Mouse (Mus musculus): ENCODE results near the gene Tln1.
"Not testable (repeated sequence)": the region's sequence is repeated elsewhere in the genome, so short reads cannot be mapped to it uniquely, and the experiment has no call there.

The Tln1 gene

GRCm38 (mm10) chr4:43506074-43506473, 56.4 kb downstream of the Tln1 start:
- no peak for DNase-seq (ENCODE audit: low spot score in 2 of 2)

GRCm38 (mm10) chr4:43504269-43504668, 58.2 kb downstream of the Tln1 start:
- DNase-seq (ENCODE audit: low spot score in 2 of 2): no peak

DNA sequence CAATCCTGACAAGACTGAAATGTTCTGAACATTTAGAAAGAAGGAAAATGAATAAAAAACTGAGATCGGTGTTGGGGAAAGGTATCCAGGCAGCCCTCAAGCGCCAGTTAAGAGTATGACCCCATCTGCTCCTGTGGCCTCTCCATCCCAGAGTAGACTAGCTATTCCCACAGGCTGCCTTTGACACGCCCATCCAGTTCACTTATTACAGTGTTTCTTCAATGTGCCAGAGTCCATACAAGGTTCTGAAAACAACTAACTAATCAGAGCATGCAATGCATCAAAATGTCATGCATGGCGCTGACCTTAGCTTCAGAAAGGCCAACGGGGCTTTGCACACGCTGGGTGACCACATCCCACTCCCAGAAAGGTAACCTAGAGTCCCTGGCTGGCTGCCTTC, 59.0 kb downstream of the Tln1 start:
- no peak for DNase-seq (ENCODE audit: low spot score in 2 of 2)

DNA sequence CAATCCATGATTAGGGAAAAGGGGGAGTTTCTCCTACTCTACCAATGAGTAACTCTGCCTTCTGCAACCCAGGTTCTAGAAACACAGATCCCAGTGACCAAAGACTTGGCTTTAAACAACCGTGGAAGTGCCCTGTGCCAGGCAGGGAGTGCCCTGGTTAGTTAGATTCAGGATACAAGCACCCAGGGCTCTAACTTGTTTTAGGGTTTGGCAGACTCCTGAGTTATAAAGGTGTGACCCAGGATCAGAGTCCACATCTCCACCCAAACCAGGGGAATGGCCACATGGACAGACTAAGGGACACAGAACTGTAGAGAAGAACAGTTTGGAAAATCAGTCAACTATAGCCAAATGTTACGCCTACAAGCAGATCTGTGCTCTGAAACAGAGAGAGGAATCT, 59.5 kb downstream of the Tln1 start:
- DNase-seq (ENCODE audit: low spot score in 2 of 2): no peak

GRCm38 (mm10) chr4:43499407-43500333, 62.8 kb downstream of the Tln1 start, which contains the start of gene Arhgef39:
TSS of gene Arhgef39 (minus strand) at chr4:43499695.
- DNase-seq (ENCODE audit: low spot score in 2 of 2): peak; percentile 72 to 77

DNA sequence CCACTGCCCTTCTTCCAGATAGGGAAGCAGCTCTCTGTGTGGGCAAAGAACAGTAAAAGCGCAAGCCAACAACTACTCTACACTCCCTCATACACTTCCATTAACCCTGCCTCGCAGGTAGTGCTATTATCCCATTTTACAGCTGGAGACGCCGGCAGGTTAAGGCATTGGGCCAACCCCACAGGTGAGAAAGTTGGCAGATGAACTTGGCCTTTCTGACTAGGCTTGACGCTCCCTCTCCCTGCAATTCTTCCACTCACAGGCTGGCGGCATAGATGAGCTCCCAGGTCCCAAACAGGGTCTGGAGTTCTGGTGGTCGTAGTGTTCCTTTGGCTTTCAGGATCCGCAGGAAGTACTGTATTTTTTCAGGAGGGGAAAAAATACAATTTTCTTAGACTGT, 63.5 kb downstream of the Tln1 start:
- no peak for DNase-seq (ENCODE audit: low spot score in 2 of 2)

DNA sequence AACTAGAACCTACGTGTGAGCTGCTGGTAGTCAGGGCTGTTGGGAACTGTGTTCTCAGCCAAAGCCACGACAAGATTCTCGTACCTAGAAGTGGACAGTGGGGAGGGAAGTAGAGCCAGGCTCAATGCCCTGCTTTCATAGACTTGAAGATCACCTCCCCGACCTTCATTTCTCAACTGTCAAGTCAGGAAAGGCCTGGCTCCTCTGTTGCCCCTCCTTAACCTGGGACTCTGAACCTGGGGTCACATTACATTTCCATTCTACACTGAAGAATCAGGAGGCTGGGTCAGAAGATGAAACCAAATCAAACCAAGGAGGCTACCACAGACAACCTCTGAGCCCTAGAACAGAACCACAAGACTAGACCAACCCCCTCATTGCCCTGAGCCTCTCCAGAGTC, 64.5 kb downstream of the Tln1 start:
- no peak for DNase-seq (ENCODE audit: low spot score in 2 of 2)

DNA sequence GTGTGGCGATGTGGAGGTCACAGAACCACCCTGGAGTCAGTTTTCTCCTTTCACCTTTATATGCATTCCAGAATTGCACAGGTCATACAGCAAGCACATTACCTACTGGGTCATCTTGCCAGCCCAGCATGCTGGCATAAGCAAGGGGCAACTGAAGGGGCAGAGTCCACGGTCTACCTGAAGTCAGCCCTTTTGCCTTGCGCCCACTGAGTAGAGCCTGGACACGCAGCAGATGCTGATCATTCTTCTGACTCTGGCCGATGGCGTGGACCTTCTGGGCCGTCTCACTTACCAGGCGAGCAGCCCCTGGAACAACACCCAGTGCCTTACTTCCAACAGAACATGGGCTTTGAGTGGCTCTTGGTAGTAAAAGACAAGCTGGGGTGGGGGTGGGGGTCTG, 65.1 kb downstream of the Tln1 start:
- no peak for DNase-seq (ENCODE audit: low spot score in 2 of 2)

- no peak for DNase-seq (ENCODE audit: low spot score in 2 of 2)
Observed at GRCm38 (mm10) chr4:43496587-43496986, 65.9 kb downstream of the Tln1 start.

DNA sequence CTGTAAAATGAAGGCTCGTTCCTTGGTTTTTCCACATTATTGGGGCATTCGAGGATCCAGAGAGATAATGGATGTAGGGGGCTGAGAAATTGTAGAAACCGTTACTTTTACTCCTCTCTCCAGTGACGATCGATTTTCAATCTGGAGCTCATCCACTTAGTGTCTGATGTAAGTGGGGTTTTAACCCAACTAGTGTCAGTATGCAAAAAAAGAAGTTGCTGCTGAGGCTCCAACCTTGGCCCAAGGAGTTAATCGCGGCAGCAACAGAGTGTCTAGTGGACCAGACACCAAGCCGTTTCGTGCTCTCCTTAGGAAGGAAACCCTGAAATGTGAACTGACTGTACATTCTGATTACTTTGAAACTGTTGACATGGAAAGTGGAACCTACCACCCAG, 68.6 kb downstream of the Tln1 start:
- no peak for DNase-seq (ENCODE audit: low spot score in 2 of 2)

DNA sequence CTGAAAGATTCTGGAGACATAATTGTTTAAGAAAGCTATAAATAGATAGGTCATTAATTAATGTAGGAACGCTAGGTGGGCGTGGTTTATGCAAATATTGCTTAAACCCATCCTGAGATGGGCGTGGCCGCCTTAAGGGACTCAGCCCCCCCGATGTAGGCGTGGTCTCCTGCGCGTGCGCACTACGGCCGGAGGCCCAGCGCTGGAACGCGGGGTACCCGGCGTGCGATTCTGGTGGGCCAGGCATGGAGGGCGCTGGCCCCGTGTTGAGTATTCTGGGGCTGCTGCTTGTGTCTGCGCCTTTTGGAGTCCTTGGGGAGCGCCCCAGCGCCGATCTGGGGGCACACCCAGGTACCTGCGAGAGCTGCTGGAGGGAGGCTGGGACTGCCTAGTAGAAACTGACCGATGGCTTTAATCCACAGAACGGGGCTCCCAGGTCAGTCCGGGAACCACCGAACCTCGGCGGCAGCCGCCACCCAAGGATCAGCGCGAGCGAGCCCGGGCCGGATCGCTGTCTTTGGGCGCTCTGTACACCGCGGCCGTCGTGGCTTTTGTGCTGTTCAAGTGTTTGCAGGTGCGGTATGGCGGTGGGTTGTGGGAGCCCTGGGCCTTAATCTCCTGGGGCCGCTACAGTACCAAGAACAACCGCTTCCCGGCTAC, 69.2 kb downstream of the Tln1 start:
- DNase-seq (ENCODE audit: low spot score in 2 of 2): peak; percentile 95 to 97

- peak; percentile 90 to 94 for DNase-seq (ENCODE audit: low spot score in 2 of 2)
Observed at GRCm38 (mm10) chr4:43492821-43493185, 69.7 kb downstream of the Tln1 start, which contains the start of gene Ccdc107. TSS of gene Ccdc107 (plus strand) at chr4:43492900.

DNA sequence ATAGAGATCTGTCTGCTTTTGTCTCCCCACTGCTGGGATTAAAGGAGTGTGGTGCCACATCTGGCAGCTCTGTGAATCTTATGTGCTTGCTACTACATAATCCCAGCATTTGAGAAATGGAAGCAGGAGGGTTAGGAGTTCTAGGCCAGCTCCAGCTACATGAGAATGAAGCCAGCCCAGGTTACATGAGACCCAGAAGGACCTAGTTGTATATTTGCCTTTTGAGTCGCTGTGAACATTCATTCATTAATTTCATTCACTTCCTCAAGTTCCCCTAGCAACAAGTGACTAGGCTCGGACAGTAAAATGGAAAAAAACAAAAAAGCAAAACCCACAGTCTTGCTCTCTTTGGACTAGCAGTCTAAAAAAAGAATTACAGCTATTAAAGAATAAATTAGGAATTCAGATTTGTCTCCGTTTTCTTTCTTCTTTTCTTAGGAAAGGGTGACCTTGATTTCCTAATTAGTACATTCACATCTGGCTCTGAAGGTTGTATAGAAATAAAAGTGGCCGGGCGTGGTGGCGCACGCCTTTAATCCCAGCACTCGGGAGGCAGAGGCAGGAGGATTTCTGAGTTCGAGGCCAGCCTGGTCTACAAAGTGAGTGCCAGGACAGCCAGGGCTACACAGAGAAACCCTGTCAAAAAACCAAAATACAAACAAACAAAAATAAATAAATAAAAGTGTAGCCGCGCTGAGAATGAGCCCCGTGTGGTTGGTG, 70.2 kb downstream of the Tln1 start:
- no peak for DNase-seq (ENCODE audit: low spot score in 2 of 2)

DNA sequence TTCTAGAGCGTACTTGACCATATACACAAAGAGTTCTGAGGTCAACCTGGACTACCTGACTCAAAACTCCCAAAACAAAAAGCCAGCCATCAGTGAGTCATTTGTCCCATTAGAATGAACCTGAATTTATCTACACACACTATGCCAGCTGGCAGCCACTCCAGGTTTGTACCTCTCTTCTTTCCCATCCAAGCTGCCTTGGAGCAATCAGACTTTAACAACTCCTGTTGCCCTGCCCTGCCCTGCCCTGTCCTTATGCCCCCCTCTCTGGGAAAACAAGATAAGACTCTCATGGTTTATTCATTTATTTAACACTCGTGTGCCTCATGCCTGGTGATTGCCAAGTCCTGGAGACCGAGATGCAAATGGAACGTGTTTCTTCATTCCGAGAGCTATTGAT, 71.7 kb downstream of the Tln1 start:
- no peak for DNase-seq (ENCODE audit: low spot score in 2 of 2)

- no peak for DNase-seq (ENCODE audit: low spot score in 2 of 2)
Observed at GRCm38 (mm10) chr4:43489611-43490010, 72.9 kb downstream of the Tln1 start.

- not testable (repeated sequence) for DNase-seq (ENCODE audit: low spot score in 2 of 2)
Observed at GRCm38 (mm10) chr4:43485666-43486065, 76.8 kb downstream of the Tln1 start.

GRCm38 (mm10) chr4:43483535-43484091, 78.9 kb downstream of the Tln1 start, which contains the start of gene Sit1:
TSS of gene Sit1 (minus strand) at chr4:43483734.
- DNase-seq (ENCODE audit: low spot score in 2 of 2): no peak

DNA sequence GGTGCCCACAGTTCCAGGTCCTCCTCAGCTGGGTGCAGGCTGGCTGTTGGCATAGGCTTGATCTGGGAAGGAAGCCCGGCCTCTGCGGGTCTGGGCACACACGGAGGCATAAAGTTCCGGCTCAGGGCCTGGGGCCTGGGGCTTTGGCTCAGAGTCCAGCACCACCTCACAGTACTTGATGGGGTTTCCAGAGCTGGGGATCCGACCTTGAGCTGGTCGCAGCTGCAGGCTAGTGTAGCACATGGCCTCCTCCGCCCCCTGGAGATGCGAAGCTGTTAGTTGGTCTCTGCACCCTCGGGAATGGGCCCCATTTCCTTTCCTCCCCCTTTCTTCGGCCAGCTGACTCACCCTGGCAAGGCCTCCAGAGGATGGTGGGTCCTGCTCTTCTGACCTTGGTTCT, 79.9 kb downstream of the Tln1 start:
- no peak for DNase-seq (ENCODE audit: low spot score in 2 of 2)

- DNase-seq (ENCODE audit: low spot score in 2 of 2): no peak
Observed at GRCm38 (mm10) chr4:43481894-43482456, 80.5 kb downstream of the Tln1 start.
